Mouse (Mus musculus): Measurements from ENCODE around the gene Unc13b.
A peak's percentile ranks its signal among the peaks of the same experiment; 100 is the strongest.
"Not testable (repeated sequence)": the region's sequence is repeated elsewhere in the genome, so short reads cannot be mapped to it uniquely, and the experiment has no call there.

Unc13b gene

DNA sequence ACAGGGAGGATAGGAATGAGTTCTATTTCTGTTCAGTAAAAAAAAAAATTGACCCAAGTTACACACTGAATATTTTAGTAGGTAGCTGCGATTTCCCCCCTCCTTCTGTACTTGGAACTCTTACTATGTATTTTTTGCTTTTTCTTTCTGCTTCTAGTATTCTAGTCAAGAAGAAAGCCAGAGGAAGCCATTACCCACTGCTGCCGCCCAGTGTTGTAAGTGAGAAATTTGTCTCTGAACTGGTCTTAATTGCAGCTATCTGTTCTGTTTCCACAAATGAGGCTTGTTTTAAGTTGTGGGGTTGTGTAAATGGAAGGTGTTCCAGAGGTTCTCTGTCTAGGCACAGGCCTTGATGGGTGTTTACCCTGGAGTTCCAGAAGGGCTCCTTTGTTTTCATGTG lies 56.2 kb downstream of the Unc13b start:
- DNase-seq = peak; percentile 9

DNA sequence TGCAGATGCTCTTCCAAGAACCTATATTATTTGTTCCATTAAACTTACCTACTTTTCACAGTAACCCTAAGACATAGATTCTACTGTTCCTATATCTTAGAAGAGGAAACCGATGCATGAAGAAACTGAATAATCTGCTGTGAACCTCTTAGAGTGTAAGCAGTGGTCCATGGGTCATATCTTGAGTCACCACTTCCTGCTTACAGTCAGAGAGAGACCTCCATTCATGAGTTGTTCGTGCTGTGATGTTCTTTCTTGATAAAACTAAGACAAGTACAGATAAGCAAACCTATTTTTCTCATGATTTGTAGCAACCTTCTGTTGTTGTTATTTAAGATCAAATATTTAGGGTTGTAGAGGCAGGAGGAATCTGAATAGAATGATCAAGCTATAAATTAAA lies 57.5 kb downstream of the Unc13b start:
- DNase-seq = no peak

DNA sequence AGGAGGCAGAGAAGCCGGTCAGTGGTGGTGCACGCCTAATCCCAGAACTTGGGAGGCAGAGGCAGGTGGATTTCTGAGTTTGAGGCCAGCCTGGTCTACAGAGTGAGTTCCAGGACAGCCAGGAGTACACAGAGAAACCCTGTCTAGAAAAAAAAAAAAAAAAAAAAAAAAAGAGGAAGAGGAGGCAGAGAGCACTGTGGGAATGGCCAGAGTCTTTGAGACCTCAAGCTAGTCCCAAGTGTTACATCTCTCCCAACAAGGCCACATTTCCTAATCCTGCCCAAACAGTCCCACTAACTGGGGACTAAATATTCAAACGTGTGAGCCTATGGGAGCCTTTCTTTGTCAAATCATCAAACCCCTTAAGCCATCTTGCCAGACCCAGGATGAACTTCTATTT lies 71.0 kb downstream of the Unc13b start:
- no peak for DNase-seq

GRCm38 (mm10) chr4:43142610-43143009 lies 83.9 kb downstream of the Unc13b start:
- DNase-seq = no peak

DNA sequence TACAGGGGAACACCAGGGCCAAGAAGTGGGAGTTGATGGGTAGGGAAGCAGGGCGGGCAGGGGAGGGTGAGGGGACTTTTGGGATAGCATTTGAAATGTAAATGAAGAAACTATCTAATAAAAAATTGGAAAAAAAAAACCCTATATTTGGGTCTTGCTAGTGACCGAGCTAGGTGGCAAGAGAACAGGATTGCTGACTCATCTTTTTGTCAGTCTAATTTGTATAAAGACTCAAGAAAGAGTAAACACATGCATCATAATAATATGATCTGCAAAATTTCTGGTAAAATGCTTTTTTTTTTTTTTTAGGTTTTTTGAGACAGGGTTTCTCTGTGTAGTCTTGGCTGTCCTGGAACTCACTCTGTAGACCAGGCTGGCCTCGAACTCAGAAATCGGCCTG lies 93.7 kb downstream of the Unc13b start:
- not testable (repeated sequence) for DNase-seq

DNA sequence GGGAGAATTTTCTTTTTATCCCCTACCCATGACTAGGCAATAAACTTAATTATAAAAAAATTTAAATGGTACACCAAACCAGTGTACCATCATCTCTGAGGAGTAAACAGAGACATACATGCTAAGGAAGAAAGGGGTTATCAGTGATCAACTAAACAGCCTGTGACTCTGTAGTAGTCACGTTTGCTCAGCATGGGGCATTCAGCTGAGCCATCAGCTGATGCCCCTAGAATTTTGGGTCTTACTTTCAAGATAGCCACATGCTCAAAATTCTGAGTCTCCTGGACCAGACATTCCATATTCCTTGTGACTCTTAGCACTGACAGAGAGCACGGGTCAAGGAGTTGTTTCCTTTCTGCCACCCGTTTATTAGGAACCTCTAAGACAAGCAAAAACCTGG lies 101.3 kb downstream of the Unc13b start:
- no peak for DNase-seq

DNA sequence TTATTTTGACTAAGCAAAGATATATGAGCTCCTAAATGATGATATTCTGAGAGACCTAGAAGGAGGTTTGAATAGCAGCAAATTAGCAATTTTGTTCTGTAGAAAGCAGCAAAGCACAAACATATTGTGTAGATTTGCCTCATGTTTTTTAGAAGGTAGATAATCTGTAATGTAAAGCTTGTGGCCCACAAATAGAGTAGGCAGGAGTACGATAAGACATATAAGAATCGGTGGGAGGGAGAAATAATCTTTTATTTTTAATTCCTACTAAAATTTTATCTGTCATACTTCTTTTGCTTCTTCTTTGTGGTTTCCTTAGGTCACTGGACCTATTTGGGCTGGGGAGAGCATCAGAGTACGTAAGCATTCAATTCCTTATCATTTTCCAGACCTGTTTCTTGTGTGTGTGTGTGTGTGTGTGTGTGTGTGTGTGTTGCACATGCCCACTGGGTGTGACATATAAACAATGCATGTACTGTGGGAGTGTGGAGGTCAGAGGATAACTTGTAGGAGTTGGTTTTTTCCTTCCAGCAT lies 102.4 kb downstream of the Unc13b start:
- DNase-seq = no peak

GRCm38 (mm10) chr4:43163205-43163604 lies 104.5 kb downstream of the Unc13b start:
- no peak for DNase-seq

DNA sequence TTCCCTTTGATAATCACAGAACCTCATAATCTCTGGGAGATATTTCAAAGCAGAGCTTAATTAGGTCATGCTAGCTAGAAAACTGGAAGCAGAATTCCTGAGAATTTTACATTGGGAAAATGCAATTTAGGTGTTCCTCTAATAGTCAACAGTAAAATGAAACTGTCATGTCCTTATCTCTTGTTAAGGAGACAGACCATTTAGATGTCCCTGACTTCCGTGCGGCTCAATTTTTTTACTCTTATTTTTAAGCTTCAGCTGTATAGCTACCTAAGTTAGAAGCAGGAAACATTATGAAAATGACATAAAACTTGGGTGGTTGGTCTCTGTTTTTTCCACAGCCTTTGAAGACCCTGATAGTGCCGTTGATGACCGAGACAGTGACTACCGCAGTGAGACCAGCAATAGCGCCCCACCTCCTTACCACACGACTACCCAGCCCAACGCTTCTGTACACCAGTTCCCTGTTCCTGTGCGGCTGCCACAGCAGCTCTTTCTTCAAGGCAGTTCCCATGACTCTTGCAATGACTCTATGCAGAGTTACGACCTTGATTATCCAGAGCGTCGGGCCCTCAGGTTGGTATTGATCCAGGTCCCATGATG lies 106.8 kb downstream of the Unc13b start:
- no peak for DNase-seq

GRCm38 (mm10) chr4:43170028-43170427 lies 111.3 kb downstream of the Unc13b start:
- no peak for DNase-seq

DNA sequence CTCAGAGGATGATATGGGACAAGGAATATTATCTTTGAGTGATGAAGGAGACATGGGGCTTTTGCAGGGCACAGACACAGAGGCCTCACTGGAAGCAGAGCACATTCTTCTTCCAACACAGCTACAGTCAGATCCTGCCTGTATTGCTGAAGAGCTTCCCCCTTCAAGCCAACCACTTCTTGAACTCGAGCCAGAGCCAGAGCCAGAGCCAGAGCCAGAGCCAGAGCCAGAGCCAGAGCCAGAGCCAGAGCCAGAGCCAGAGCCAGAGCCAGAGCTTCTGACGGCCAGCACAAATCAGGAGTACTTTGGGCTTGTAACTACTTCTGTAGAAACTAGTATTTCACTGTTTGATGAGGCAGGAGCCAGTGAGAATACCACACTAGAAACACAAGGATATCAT lies 118.4 kb downstream of the Unc13b start:
- no peak for DNase-seq

DNA sequence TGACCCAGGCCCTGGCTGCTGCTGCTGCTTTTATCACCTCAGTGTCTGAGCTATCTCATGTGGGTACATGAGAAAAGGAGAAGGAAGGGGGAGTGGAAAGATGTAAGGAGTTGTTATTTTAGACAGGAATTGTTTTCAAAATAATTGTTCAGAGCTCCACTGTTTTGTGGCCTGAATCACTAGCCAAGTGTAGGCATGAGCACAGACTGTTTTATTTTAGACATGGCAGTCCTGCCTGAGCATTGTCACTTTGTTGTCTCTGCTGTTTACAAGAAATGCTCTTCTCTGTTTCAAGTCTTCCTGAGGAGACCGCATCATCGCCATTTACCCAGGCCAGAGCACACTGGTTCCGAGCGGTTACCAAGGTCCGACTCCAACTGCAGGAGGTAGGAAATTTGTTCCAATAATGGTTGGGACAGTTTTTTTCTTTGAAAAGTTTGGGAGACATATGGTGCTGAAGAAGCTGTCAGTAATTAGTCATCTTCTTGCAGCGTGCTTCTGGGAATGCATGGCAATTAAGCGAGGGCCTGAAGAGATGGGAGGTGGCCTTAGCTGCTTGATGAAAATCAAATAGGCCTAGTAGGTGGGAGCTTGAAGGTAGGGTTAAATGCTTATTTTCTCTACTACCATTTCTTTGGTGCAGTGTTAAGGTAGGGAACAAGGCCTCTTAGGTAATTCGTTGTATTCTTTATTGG lies 123.9 kb downstream of the Unc13b start:
- DNase-seq = no peak

- DNase-seq = no peak
Measured at GRCm38 (mm10) chr4:43187439-43187838, 128.7 kb downstream of the Unc13b start.

- no peak for DNase-seq
Measured at GRCm38 (mm10) chr4:43189381-43189780, 130.6 kb downstream of the Unc13b start.

DNA sequence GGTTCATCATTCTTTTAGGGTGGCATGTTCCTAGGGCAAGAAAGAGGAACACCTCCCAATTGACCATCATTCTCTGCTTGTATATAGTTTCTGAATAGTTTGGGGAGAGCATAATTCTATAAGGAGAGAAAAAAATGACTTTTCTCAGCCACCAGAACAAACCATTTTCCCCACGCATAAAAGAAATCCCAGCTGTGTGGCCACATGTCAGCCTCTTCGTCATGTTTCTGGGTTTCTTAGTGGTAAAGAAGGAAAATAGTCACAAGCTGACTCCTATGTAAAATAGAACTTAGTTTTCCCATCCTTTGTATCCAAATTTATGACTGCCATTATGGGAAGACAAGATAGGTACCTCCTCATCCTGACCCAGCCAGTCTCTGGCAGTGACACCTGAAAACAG lies 146.2 kb downstream of the Unc13b start:
- DNase-seq = no peak

DNA sequence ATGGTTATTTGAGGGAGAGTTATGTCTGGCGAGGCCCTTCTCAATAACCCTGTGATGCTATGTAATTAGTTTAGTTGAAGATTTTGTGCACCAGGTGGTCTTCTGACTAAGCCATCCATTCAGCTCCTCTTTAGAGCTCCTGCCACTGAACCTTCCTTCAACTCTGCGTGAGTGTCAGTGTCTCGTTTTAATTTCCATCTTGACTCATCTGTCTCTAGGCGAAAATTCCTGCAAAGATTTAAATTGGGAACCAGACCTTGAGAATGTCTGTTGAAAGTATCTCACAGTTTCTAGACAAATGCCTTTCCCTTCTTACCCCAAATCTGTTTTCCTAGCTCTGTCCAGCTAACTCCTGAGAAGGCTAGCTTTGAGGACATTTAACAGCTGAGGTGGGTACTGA lies 146.8 kb downstream of the Unc13b start:
- DNase-seq = no peak

DNA sequence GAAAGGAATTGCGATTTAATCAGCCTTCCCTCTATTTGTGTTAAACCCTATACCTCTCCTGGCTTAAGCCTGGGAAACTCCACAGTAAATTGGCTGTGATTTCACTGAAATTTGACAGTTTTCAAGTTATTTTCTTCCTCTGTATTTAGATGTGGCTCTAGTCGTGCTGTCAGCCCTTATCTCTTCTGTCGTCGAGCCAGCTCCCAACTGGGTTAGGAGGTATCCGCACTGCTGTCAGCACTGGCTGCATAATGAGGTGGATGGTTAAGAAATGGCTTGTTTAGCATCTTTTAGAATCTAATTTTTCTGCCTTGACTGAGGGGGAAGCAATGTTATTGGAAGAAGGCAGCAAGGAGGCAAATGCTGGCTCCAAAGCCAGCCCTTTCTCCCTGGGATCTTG lies 148.2 kb downstream of the Unc13b start:
- no peak for DNase-seq

GRCm38 (mm10) chr4:43209081-43209579 lies 150.4 kb downstream of the Unc13b start:
- DNase-seq = no peak

DNA sequence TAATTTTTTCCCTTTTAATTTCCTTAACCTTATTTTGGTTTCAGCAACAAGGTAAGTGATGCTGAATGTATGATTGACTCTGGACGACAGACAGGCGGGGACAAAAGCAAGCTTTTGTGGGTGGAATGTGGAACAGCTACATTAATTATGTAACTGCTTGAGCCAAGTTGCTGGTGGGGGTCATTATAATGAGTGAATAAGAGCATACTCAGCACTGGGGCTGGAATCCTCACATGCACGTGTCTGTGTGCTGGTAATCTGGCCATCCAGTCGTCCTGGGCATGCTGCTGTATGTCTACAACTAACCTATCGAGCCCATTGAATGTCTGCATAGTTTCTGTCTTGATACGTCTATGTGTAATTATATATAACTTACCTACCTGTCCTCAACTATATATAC lies 150.9 kb downstream of the Unc13b start:
- no peak for DNase-seq

- no peak for DNase-seq
Measured at GRCm38 (mm10) chr4:43216491-43216890, 157.7 kb downstream of the Unc13b start.

- DNase-seq = no peak
Measured at GRCm38 (mm10) chr4:43217997-43218396, 159.2 kb downstream of the Unc13b start.

GRCm38 (mm10) chr4:43231821-43232220 lies 173.1 kb downstream of the Unc13b start:
- no peak for DNase-seq

DNA sequence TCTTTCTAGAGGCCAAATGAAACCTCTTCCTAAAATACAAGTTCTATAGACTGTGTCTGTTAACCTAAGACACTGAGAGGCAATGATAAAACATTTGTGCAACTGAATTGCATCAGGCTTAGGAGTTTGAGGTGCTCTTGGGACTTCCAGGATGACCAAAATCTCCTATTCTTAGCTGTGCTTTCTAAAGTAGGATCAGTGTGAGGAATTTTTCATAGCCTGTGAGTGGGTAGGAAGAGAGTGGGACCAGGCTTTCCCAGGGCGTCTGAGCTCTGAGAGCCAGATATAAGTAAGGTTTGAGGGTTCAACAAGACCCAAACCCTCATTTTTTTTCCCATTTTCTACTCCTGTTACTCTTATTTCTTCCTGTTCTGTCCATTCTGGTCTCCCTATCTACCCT lies 174.2 kb downstream of the Unc13b start:
- DNase-seq = no peak

DNA sequence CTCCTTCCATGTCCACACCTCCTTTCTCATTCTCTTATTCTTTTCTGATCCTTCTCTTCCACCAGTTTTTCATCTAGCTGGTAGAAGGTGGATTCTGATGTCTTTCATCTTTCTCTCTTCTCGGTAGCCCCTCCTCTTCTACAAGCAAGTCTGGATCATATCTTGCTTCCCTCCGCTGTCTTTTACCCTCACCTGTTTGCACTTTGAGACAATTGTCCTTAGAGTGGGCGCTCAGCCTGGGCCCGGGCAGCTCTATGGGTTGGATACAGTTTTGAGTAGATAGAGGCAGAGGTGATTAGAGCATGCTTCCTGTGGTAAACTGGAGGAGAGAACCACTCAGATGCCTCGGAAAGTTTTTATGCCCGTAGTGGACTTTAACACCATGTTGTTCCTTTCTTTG lies 174.7 kb downstream of the Unc13b start:
- DNase-seq = no peak

GRCm38 (mm10) chr4:43236898-43237297 lies 178.1 kb downstream of the Unc13b start:
- no peak for DNase-seq
